Mouse (Mus musculus): Measurements from ENCODE around the gene Gipr. TPM values are rescaled to one million over a fixed set of nuclear protein-coding genes. Genes with fewer than 3 reads are reported as not detected.
A peak's percentile ranks its signal among the peaks of the same experiment; 100 is the strongest.

Gene Gipr
- polyA plus RNA-seq, 2 experiments, result 0.10 to 0.16 TPM

DNA sequence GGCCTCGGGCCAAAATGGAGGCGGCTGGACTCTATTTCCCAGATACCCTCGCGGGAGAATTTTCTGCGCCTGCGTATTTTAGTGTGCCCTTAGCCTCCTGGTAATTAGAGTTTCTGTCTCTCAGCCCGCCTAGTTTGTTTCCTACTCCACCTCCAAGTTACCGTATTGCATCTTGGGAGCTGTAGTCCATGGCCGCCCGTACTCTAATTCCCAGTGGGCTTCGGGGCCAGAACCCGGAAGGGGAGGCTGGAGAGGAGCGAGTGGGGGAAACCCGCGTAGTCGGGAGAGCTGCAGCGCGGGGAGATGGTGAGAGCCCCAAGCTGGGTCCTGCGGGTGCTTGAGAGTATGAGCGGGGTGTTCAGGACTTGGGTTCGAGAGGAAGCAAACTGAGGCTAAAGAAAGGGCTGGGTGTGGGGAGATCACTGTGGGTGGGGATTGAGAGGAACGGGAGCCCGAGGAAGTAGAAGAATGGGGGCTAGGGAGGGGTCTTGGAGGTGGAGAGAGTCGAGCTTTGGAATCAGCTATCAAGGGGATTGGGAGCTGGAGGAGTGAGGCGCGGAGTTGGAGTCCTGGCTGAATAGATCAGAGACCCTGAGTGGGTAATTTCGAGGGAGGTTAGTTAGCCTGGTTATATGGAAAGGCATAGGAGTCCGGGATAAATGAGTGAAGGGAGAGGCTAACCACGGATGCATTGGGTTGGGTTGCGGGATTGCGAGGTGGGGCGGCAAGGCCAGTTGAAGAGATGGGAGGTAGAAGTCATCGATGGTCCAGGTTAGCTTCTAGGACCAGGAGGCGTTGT, 46.1 kb downstream of the Gipr start, which contains the start of gene Fbxo46:
Gene Fbxo46, plus strand, starts transcription at position 229 of the 799 bp plus-strand sequence.
- peaks cover 7% of the 10 kb centered on the region for H3K27me3 ChIP-seq (ENCODE audit: control insufficient read depth, insufficient read depth, low read length)
- H3K9ac ChIP-seq (replicated peaks), result peak within 1 kb of the TSS; percentile 76
- no peak within 1 kb of the TSS; the same call in 1 of the 2 replicates for H3K27ac ChIP-seq
- no peak for TF ChIP-seq CTCF (IDR thresholded peaks at IDR 0.05; ENCODE audit: low read depth)
- no peak for TF ChIP-seq EP300 (IDR thresholded peaks at IDR 0.05; ENCODE audit: low read depth)
- 1% methylated on average over 34 of the region's 34 CpGs for WGBS (ENCODE audit: insufficient replicate concordance)
- H3K4me2 ChIP-seq (ENCODE audit: low read depth), result peak within 1 kb of the TSS; percentile 94
- H3K4me1 ChIP-seq (replicated peaks; ENCODE audit: control insufficient read depth in 2 of 2, insufficient read depth in 2 of 2, low read length in 1 of 2), result peaks cover 11 to 18% of the 10 kb centered on the region in 2 experiments
- H3K36me3 ChIP-seq (replicated peaks; ENCODE audit: control insufficient read depth, insufficient read depth, low read depth), result no peaks in the 10 kb centered on the region
- DNase-seq (ENCODE audit: low read depth in 3 of 3, low spot score in 3 of 3) (peak; percentile 92 to 95 (median 94)), ATAC-seq (ENCODE audit: insufficient read depth) (peak; percentile 95)
- peak within 1 kb of the TSS; percentile 88 to 91 for H3K4me3 ChIP-seq (ENCODE audit: insufficient read depth in 1 of 2, low read depth in 2 of 2, low read length in 2 of 2)
- H3K9me3 ChIP-seq (ENCODE audit: control insufficient read depth, low read length), result peaks cover 4% of the 10 kb centered on the region

DNA sequence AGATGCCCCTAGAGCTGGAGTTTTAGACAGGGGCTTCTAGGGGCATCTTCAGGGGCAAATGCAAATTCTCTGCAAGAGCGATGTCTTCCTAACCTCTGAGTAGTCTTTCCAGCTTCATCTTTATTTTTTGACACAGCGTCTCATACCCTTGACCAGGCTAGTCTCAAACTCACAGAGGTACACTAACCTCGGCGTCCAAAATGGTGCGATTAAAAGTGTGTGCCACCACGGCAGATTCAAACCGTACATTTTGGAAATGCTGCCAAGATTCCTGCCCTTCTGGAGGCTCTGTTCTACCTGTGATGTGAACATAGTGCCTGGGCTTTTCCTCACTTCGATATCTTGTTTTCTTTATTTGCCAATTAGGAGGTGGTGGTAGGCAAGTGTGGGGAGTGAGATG, 46.8 kb downstream of the Gipr start:
- Histone ChIP-seq H3K9ac (replicated peaks) (no peak overlapping the region), H3K36me3 (replicated peaks; ENCODE audit: control insufficient read depth, insufficient read depth, low read depth) (no peaks in the 10 kb centered on the region), H3K27ac (no peak overlapping the region), H3K4me3 (ENCODE audit: insufficient read depth in 1 of 2, low read depth in 2 of 2, low read length in 2 of 2) (peak overlapping the region; percentile 88 to 91; a peak in 2 of 4 replicates), H3K4me2 (ENCODE audit: low read depth) (peak overlapping the region; percentile 94), H3K4me1 (replicated peaks; ENCODE audit: control insufficient read depth in 2 of 2, insufficient read depth in 2 of 2, low read length in 1 of 2) (peaks cover 11 to 18% of the 10 kb centered on the region in 2 experiments), H3K27me3 (ENCODE audit: control insufficient read depth, insufficient read depth, low read length) (peaks cover 7% of the 10 kb centered on the region), H3K9me3 (ENCODE audit: control insufficient read depth, low read length) (peaks cover 4% of the 10 kb centered on the region)
- DNase-seq (ENCODE audit: low read depth in 3 of 3, low spot score in 3 of 3) (no peak), ATAC-seq (ENCODE audit: insufficient read depth) (peak; percentile 3; the same call in 1 of the 2 replicates)
- no peak for TF ChIP-seq CTCF (IDR thresholded peaks at IDR 0.05; ENCODE audit: low read depth)
- TF ChIP-seq EP300 (IDR thresholded peaks at IDR 0.05; ENCODE audit: low read depth), result no peak
- WGBS (ENCODE audit: insufficient replicate concordance), result 86% methylated on average over 8 of the region's 8 CpGs

DNA sequence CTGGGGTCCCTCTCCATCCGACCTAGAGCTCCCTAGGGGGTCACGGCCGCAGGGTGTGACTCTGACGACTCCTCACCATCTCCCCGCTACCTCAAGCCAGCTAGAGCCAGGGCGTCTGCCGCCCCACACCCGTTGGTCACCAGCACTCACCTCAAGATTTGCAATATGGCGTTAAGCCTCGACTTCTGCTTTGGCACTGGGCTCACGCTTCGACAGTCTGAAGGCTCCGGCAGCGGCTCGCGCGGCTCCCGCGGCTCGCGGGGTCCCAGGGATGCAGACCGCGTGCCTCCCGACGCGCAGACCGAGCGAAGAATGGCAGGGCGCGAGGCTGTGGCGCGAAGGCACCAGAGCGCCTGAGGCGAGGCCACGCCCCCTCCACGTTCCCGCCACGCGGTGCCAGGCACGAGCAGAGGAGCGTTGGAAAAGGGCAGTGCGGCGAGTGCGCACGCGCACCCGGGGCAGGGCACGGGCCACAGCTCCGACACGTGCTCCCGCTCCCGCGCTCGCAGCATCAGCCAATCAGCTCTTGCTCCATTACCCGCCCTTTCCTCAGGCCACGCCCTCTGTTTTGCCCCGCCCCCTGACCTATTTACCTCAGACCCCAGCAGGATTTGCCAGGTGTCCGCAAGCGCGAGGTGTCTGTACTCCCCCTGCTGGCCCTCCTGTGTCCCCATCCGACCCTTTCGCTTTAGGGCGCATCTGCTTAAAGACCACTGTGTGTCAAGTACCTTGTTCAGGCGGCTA, 47.7 kb downstream of the Gipr start, which contains the start of gene Gm4969:
Gene Gm4969, minus strand, starts transcription at position 341 of the 744 bp plus-strand sequence.
- ATAC-seq (ENCODE audit: insufficient read depth) (peak; percentile 17; the same call in 1 of the 2 replicates), DNase-seq (ENCODE audit: low read depth in 3 of 3, low spot score in 3 of 3) (peak in 1 of 3 experiments; percentile 22)
- H3K27me3 ChIP-seq (ENCODE audit: control insufficient read depth, insufficient read depth, low read length), result peaks cover 7% of the 10 kb centered on the region
- 27% methylated on average over 61 of the region's 64 CpGs for WGBS (ENCODE audit: insufficient replicate concordance)
- peaks cover 11 to 18% of the 10 kb centered on the region in 2 experiments for H3K4me1 ChIP-seq (replicated peaks; ENCODE audit: control insufficient read depth in 2 of 2, insufficient read depth in 2 of 2, low read length in 1 of 2)
- peak within 1 kb of the TSS; percentile 94 for H3K4me2 ChIP-seq (ENCODE audit: low read depth)
- 0 out of 4 replicates have a peak within 1 kb of the TSS, but pooled peaks of 1 of the 2 experiments have one; percentile 88 for H3K4me3 ChIP-seq (ENCODE audit: insufficient read depth in 1 of 2, low read depth in 2 of 2, low read length in 2 of 2)
- no peak within 1 kb of the TSS for H3K9ac ChIP-seq (replicated peaks)
- no peak within 1 kb of the TSS for H3K27ac ChIP-seq
- H3K36me3 ChIP-seq (replicated peaks; ENCODE audit: control insufficient read depth, insufficient read depth, low read depth), result no peaks in the 10 kb centered on the region
- TF ChIP-seq CTCF (IDR thresholded peaks at IDR 0.05; ENCODE audit: low read depth), result peak; percentile 46
- no peak for TF ChIP-seq EP300 (IDR thresholded peaks at IDR 0.05; ENCODE audit: low read depth)
- peaks cover 4% of the 10 kb centered on the region for H3K9me3 ChIP-seq (ENCODE audit: control insufficient read depth, low read length)

DNA sequence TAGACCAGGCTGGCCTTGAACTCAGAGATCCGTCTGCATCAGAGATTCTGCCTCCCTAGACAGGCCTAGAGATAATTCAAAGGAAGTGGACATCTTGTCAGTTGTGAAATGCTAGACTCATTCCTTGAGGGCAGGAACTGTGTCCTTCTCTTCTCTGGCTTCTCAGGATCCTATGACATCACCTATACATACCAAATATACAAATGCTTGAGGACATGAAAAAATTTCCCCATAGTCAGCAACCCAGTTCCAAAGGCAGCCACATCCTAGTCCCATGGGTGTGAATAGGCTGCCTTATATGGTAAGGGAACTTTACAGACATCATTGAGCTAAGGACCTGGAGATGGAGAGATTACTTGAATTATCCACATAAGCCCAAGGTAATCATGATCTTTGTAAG, 56.4 kb downstream of the Gipr start:
- ATAC-seq (ENCODE audit: insufficient read depth) (no peak), DNase-seq (ENCODE audit: low read depth in 3 of 3, low spot score in 3 of 3) (no peak)
- Histone ChIP-seq H3K4me1 (replicated peaks; ENCODE audit: control insufficient read depth in 2 of 2, insufficient read depth in 2 of 2, low read length in 1 of 2) (no peaks in the 10 kb centered on the region), H3K9me3 (ENCODE audit: control insufficient read depth, low read length) (no peaks in the 10 kb centered on the region), H3K4me2 (ENCODE audit: low read depth) (no peak overlapping the region), H3K4me3 (ENCODE audit: insufficient read depth in 1 of 2, low read depth in 2 of 2, low read length in 2 of 2) (no peak overlapping the region), H3K27me3 (ENCODE audit: control insufficient read depth, insufficient read depth, low read length) (no peaks in the 10 kb centered on the region), H3K27ac (no peak overlapping the region), H3K36me3 (replicated peaks; ENCODE audit: control insufficient read depth, insufficient read depth, low read depth) (no peaks in the 10 kb centered on the region), H3K9ac (replicated peaks) (no peak overlapping the region)
- TF ChIP-seq CTCF (IDR thresholded peaks at IDR 0.05; ENCODE audit: low read depth), result no peak
- WGBS (ENCODE audit: insufficient replicate concordance), result 66% methylated on average over 1 of the region's 1 CpGs

DNA sequence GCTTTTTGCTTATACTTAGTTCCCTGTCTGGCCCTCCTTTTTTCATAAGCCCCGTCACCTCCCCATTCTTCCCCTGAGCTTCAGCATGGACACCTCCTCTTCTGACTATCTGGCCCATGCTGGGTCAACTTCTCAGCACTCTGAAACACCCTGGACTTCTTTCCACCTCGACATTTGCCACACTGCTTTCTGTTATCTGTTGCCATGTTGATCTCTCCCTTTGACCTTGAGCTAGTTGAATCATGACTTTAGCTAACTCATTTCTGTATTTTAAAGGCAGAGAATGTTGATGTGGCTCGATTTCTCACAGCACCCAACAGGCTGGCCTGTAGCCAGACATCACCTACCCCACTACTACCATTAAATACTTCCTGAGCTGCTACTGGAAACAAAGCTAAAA, 58.5 kb downstream of the Gipr start:
- no peak for ATAC-seq (ENCODE audit: insufficient read depth)
- Histone ChIP-seq H3K9me3 (ENCODE audit: control insufficient read depth, low read length) (no peaks in the 10 kb centered on the region), H3K9ac (replicated peaks) (no peak overlapping the region), H3K36me3 (replicated peaks; ENCODE audit: control insufficient read depth, insufficient read depth, low read depth) (no peaks in the 10 kb centered on the region), H3K4me3 (ENCODE audit: insufficient read depth in 1 of 2, low read depth in 2 of 2, low read length in 2 of 2) (no peak overlapping the region), H3K27me3 (ENCODE audit: control insufficient read depth, insufficient read depth, low read length) (no peaks in the 10 kb centered on the region), H3K27ac (no peak overlapping the region), H3K4me2 (ENCODE audit: low read depth) (no peak overlapping the region), H3K4me1 (replicated peaks; ENCODE audit: control insufficient read depth in 2 of 2, insufficient read depth in 2 of 2, low read length in 1 of 2) (no peaks in the 10 kb centered on the region)
- WGBS (ENCODE audit: insufficient replicate concordance), result 27% methylated on average over 3 of the region's 3 CpGs
- no peak for DNase-seq (ENCODE audit: low read depth in 3 of 3, low spot score in 3 of 3)
- TF ChIP-seq CTCF (IDR thresholded peaks at IDR 0.05; ENCODE audit: low read depth) (no peak), EP300 (IDR thresholded peaks at IDR 0.05; ENCODE audit: low read depth) (no peak)

MicroRNA genes within 50 kb of the gene (microRNA counts, 519-probe panel; counts per million panel counts)
- 69.9 counts per million for microRNA mmu-miR-330

Small RNA genes within 50 kb of the gene (microRNA-seq; reads per million reads assigned to microRNA genes)
- gene Mir330, result 240 reads per million, percentile 58 among the genes with 10 or more reads in this experiment

Other genes with a start within 250 kb of the Gipr start
- gene Nova2, start 240.2 kb downstream of the Gipr start, polyA plus RNA-seq (2012; rRNA removed), result 0.11 TPM in 2 replicates
- gene Nova2, start 240.2 kb downstream of the Gipr start, polyA plus RNA-seq (2014; fragmentation: Nextera tagmentation; extraction: Ambion mirVana), result 0.03 and 0.05 TPM in 2 replicates
- not detected in 2 replicates for gene Nanos2, start 178.7 kb downstream of the Gipr start, polyA plus RNA-seq (2012; rRNA removed)
- not detected in 2 replicates for gene Nanos2, start 178.7 kb downstream of the Gipr start, polyA plus RNA-seq (2014; fragmentation: Nextera tagmentation; extraction: Ambion mirVana)
- gene Mypop, start 174.9 kb downstream of the Gipr start, polyA plus RNA-seq (2012; rRNA removed), result 0.20 and 0.21 TPM in 2 replicates
- 0.30 and 0.34 TPM in 2 replicates for gene Mypop, start 174.9 kb downstream of the Gipr start, polyA plus RNA-seq (2014; fragmentation: Nextera tagmentation; extraction: Ambion mirVana)
- 6.8 and 8.3 TPM in 2 replicates for gene Irf2bp1, start 162.1 kb downstream of the Gipr start, polyA plus RNA-seq (2012; rRNA removed)
- gene Irf2bp1, start 162.1 kb downstream of the Gipr start, polyA plus RNA-seq (2014; fragmentation: Nextera tagmentation; extraction: Ambion mirVana), result 6.8 and 7.9 TPM in 2 replicates
- gene Foxa3, start 142.6 kb downstream of the Gipr start, polyA plus RNA-seq (2012; rRNA removed), result 12.2 and 13.9 TPM in 2 replicates
- gene Foxa3, start 142.6 kb downstream of the Gipr start, polyA plus RNA-seq (2014; fragmentation: Nextera tagmentation; extraction: Ambion mirVana), result 25.7 and 26.5 TPM in 2 replicates
- 27.3 and 29.1 TPM in 2 replicates for gene Sympk, start 141.8 kb downstream of the Gipr start, polyA plus RNA-seq (2012; rRNA removed)
- gene Sympk, start 141.8 kb downstream of the Gipr start, polyA plus RNA-seq (2014; fragmentation: Nextera tagmentation; extraction: Ambion mirVana), result 10.7 and 11.8 TPM in 2 replicates
- gene Rsph6a, start 111.4 kb downstream of the Gipr start, polyA plus RNA-seq (2012; rRNA removed), result not detected in 2 replicates
- not detected in 2 replicates for gene Rsph6a, start 111.4 kb downstream of the Gipr start, polyA plus RNA-seq (2014; fragmentation: Nextera tagmentation; extraction: Ambion mirVana)
- gene Dmwd, start 89.9 kb downstream of the Gipr start, polyA plus RNA-seq (2012; rRNA removed), result 18.1 and 20.2 TPM in 2 replicates
- 3.5 and 3.7 TPM in 2 replicates for gene Dmwd, start 89.9 kb downstream of the Gipr start, polyA plus RNA-seq (2014; fragmentation: Nextera tagmentation; extraction: Ambion mirVana)
- gene Dmpk, start 82.3 kb downstream of the Gipr start, polyA plus RNA-seq (2012; rRNA removed), result 17.9 and 20.7 TPM in 2 replicates
- 8.3 and 10.6 TPM in 2 replicates for gene Dmpk, start 82.3 kb downstream of the Gipr start, polyA plus RNA-seq (2014; fragmentation: Nextera tagmentation; extraction: Ambion mirVana)
- gene Six5, start 71.5 kb downstream of the Gipr start, polyA plus RNA-seq (2012; rRNA removed), result 3.3 and 4.3 TPM in 2 replicates
- 0.60 and 1.3 TPM in 2 replicates for gene Six5, start 71.5 kb downstream of the Gipr start, polyA plus RNA-seq (2014; fragmentation: Nextera tagmentation; extraction: Ambion mirVana)
- 0.14 and 0.25 TPM in 2 replicates for gene Gm4969, start 47.8 kb downstream of the Gipr start, polyA plus RNA-seq (2012; rRNA removed)
- gene Gm4969, start 47.8 kb downstream of the Gipr start, polyA plus RNA-seq (2014; fragmentation: Nextera tagmentation; extraction: Ambion mirVana), result 0.16 and 0.22 TPM in 2 replicates
- 2.0 and 2.6 TPM in 2 replicates for gene Fbxo46, start 46.3 kb downstream of the Gipr start, polyA plus RNA-seq (2012; rRNA removed)
- 2.6 and 3.0 TPM in 2 replicates for gene Fbxo46, start 46.3 kb downstream of the Gipr start, polyA plus RNA-seq (2014; fragmentation: Nextera tagmentation; extraction: Ambion mirVana)
- gene Qpctl, start 16.8 kb downstream of the Gipr start, polyA plus RNA-seq (2012; rRNA removed), result 2.2 and 2.3 TPM in 2 replicates
- gene Qpctl, start 16.8 kb downstream of the Gipr start, polyA plus RNA-seq (2014; fragmentation: Nextera tagmentation; extraction: Ambion mirVana), result 2.3 and 3.0 TPM in 2 replicates
- 40.7 and 67.5 TPM in 2 replicates for gene Snrpd2, start 16.4 kb downstream of the Gipr start, polyA plus RNA-seq (2012; rRNA removed)
- gene Snrpd2, start 16.4 kb downstream of the Gipr start, polyA plus RNA-seq (2014; fragmentation: Nextera tagmentation; extraction: Ambion mirVana), result 75.3 and 76.0 TPM in 2 replicates
- gene Eml2, start 10.3 kb upstream of the Gipr start, polyA plus RNA-seq (2012; rRNA removed), result 6.1 and 7.3 TPM in 2 replicates
- gene Eml2, start 10.3 kb upstream of the Gipr start, polyA plus RNA-seq (2014; fragmentation: Nextera tagmentation; extraction: Ambion mirVana), result 0.98 and 1.3 TPM in 2 replicates
- gene Gpr4, start 46.4 kb upstream of the Gipr start, polyA plus RNA-seq (2012; rRNA removed), result 0.35 and 0.53 TPM in 2 replicates
- gene Gpr4, start 46.4 kb upstream of the Gipr start, polyA plus RNA-seq (2014; fragmentation: Nextera tagmentation; extraction: Ambion mirVana), result 0.10 and 0.23 TPM in 2 replicates
- 8.3 and 9.1 TPM in 2 replicates for gene Opa3, start 62.2 kb upstream of the Gipr start, polyA plus RNA-seq (2012; rRNA removed)
- 12.8 and 14.6 TPM in 2 replicates for gene Opa3, start 62.2 kb upstream of the Gipr start, polyA plus RNA-seq (2014; fragmentation: Nextera tagmentation; extraction: Ambion mirVana)
- gene Vasp, start 105.7 kb upstream of the Gipr start, polyA plus RNA-seq (2012; rRNA removed), result 35.3 and 39.9 TPM in 2 replicates
- gene Vasp, start 105.7 kb upstream of the Gipr start, polyA plus RNA-seq (2014; fragmentation: Nextera tagmentation; extraction: Ambion mirVana), result 25.5 and 31.0 TPM in 2 replicates
- 0.04 TPM in 1 of 2 replicates, not detected in the other for gene Ppm1n, start 113.9 kb upstream of the Gipr start, polyA plus RNA-seq (2012; rRNA removed)
- gene Ppm1n, start 113.9 kb upstream of the Gipr start, polyA plus RNA-seq (2014; fragmentation: Nextera tagmentation; extraction: Ambion mirVana), result not detected in 2 replicates
- 2.9 and 4.1 TPM in 2 replicates for gene Rtn2, start 116.5 kb upstream of the Gipr start, polyA plus RNA-seq (2012; rRNA removed)
- gene Rtn2, start 116.5 kb upstream of the Gipr start, polyA plus RNA-seq (2014; fragmentation: Nextera tagmentation; extraction: Ambion mirVana), result 2.6 and 3.0 TPM in 2 replicates
- gene Fosb, start 143.9 kb upstream of the Gipr start, polyA plus RNA-seq (2012; rRNA removed), result 0.03 and 0.04 TPM in 2 replicates
- not detected in 2 replicates for gene Fosb, start 143.9 kb upstream of the Gipr start, polyA plus RNA-seq (2014; fragmentation: Nextera tagmentation; extraction: Ambion mirVana)
- 8.5 and 9.8 TPM in 2 replicates for gene Ercc1, start 178.7 kb upstream of the Gipr start, polyA plus RNA-seq (2012; rRNA removed)
- 15.7 and 19.2 TPM in 2 replicates for gene Ercc1, start 178.7 kb upstream of the Gipr start, polyA plus RNA-seq (2014; fragmentation: Nextera tagmentation; extraction: Ambion mirVana)
- gene Cd3eap, start 193.4 kb upstream of the Gipr start, polyA plus RNA-seq (2012; rRNA removed), result 4.5 and 6.7 TPM in 2 replicates
- 7.2 and 7.8 TPM in 2 replicates for gene Cd3eap, start 193.4 kb upstream of the Gipr start, polyA plus RNA-seq (2014; fragmentation: Nextera tagmentation; extraction: Ambion mirVana)
- 2.3 TPM in 2 replicates for gene Ppp1r13l, start 193.6 kb upstream of the Gipr start, polyA plus RNA-seq (2012; rRNA removed)
- gene Ppp1r13l, start 193.6 kb upstream of the Gipr start, polyA plus RNA-seq (2014; fragmentation: Nextera tagmentation; extraction: Ambion mirVana), result 0.65 and 1.0 TPM in 2 replicates
- gene Ercc2, start 215.9 kb upstream of the Gipr start, polyA plus RNA-seq (2012; rRNA removed), result 11.7 and 12.3 TPM in 2 replicates
- gene Ercc2, start 215.9 kb upstream of the Gipr start, polyA plus RNA-seq (2014; fragmentation: Nextera tagmentation; extraction: Ambion mirVana), result 4.6 and 5.5 TPM in 2 replicates
- gene Klc3, start 238.0 kb upstream of the Gipr start, polyA plus RNA-seq (2012; rRNA removed), result 0.18 and 0.21 TPM in 2 replicates
- gene Klc3, start 238.0 kb upstream of the Gipr start, polyA plus RNA-seq (2014; fragmentation: Nextera tagmentation; extraction: Ambion mirVana), result 0.13 and 0.58 TPM in 2 replicates
- 0.12 and 0.14 TPM in 2 replicates for gene Ckm, start 238.6 kb upstream of the Gipr start, polyA plus RNA-seq (2012; rRNA removed)
- gene Ckm, start 238.6 kb upstream of the Gipr start, polyA plus RNA-seq (2014; fragmentation: Nextera tagmentation; extraction: Ambion mirVana), result 0.11 and 0.19 TPM in 2 replicates

Measured in liver, embryonic 14.5 days (tissue).